Mouse (Mus musculus) adipocyte (in vitro differentiated cells): ENCODE measurements around the gene Bhlhe41.

ENCODE experiments used
- DNase-seq: peaks from one replicate; pipeline ENCODE4 v3.0.0-alpha.2; 2016; ENCODE audit warnings: low spot score

Bhlhe41 gene

DNA sequence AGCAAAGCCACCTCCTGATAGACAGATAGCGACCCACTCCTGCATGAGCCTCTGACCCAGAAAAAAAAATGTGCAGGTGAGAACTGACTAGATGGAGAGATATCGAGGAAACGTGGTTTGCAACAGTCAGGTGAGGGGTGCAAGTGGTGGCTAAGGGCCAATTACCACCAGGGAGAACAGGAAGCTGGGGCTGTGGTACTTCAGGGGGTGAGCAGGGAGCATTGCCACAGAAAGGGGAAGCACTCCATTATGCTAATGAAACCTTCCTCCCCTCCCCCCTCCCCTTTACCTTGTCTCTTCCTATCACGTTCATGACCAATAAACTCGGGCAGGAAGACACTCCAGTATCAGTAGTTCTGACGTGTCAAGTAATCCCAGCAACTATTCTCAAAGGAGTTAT is 30.0 kb downstream of the Bhlhe41 start:
- DNase-seq, result no peak

DNA sequence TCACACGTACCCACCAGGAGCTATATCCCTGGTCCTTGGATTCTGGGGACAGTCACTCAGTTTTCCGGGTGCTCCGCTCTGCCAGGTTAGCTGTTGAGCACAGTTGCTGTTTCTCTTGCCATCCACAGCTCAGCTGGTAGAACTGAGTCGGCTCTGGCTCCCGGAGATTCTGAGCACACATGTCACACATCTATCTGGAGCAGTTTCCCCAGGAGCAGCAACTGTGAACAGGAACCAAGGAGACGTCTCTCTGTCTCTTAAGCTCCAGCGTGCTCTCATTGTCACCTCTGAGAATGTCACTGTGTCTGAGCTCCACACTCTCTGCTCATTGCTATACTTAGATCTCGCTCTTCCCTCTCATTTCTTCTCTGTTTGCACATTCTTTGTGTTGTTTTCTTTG is 32.4 kb downstream of the Bhlhe41 start:
- no peak for DNase-seq

DNA sequence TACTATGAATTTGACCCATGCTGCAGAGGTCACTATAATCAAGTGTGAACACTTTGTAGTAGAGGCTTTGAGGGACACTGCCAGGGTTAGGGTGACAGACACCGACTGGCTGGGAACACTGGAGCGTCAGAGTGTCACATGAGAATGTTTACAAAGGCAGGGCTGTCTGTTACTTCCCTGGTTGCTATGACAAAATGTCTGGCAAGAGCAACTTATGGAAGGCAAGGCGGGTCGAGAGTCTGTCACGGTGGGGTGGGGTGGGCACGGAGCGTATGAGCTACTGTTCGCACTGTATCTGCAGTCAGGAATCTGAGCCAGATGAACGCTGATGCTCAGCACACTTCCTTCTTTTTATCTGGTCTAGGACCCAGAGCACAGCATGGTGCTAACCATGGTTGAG is 34.7 kb downstream of the Bhlhe41 start:
- DNase-seq, result no peak

DNA sequence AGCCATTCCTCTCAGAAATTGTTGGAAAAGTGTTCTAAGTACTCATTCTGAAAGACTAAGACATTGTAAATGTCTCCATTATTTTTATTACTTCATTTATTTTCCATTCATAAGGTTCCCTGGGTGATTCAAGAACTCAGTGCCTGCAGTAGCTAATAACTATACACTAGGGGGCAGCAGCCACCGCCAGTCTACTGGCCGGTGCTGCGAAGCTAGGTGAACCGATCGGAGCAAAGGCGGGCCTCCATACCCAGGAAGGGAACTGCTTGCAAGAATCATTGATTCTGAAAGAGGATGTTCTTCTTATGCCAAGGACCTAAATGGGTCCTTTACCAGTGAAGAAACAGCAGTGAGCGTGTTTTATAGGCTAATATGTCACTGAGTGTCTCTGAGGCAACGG is 35.2 kb downstream of the Bhlhe41 start:
- peak; percentile 79 for DNase-seq

DNA sequence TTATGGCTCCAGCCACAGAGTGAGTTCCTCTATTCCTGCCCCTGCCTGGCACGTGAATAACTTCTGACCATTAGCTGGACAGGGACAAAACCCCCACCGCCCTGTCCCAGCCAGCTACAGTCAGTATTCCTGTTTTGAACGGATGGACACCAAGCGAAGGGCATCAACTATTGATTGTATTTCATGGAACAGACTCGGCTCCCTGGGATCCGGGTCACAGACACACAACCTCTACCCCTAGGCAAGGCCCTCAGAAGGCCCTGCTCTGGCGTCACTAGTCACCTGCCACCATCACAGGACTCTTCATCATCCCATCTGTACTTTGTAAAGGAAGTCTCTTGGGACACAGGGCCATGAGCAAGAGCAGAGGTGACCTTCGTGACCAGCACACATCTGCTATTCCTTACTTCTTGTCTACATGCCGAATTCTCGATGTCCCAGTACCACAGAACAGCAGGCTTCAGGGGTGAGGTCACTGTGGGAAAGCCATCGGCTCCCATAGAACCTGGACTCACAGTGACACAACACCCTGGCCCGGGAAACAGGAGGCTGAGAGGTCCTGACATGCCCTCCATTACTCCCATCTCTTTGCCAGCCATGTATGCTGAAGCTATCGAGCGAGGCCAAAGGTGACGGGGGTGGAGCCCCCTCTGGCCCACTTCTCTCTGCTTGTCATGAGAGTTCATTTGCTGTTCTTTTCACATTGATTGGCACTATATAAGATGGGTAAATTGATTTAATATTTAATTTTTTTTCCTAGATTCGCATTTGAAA is 36.1 kb downstream of the Bhlhe41 start:
- no peak for DNase-seq

DNA sequence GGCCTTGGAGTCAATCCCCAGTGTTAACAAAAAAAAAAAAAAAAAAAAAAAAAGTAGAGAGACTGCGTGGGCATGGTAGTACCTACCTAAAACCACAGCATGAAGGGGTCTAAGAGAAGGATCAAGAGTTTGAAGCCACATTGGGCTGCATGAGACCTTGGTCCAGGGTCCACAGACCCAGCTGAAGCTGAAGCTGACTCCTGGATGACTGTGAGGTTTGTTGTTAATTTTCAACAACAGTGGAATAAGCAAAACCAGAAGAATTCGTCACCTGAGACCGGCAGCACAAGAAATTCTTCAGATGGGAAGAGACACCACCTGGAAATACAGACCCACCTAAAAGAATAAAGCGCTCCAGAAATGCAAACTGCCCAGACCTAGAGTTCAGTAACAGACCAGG is 39.1 kb downstream of the Bhlhe41 start:
- no peak for DNase-seq

DNA sequence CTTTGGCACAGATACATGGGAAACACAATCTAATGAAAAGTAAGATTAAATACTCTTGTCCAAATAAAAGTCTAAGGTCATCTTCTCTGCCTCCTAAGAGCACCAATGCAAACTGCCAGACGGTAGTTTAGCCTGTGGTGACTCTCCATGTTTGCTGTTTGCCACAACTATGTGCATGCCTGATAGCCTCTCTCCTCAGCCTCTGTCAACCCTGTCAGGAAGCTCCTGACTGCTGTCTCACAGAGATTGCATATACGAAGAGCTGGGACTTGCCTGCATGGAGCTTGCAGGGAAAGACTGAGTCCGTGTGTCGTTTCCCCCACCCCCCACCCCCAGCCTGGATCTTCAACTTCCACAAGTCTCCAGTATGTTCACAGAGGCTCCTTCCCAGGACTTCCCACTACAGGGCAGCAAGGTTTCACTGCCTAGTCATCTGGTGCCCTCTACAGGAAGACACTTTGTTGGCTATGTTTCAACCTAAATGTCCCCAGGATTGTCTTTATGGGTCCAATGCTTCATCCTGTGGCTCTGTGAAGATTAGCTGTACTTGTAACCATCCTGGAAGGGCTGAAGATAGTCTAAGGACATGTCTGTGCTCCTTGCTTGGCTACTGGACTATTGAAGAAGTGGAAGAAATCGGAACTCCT is 41.6 kb downstream of the Bhlhe41 start:
- DNase-seq, result peak; percentile 76

DNA sequence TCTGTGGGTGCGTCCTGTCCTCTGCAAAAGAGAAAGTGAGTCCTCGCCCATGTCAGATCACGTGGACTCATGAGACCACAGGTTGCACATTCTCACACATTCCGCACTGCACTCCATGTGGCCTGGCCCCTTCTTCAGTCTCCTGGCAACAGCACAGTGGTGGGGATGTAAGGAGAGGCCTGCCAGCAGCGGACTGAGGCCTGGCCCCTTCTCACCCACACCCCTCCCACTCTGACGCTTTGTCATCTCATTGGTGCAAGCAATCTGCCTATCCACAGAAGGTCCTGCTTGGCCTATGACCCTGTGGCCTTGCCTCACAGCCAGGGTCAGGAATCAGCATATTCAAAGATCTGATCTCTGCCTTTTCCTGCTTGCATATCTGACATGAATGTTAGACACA is 42.3 kb downstream of the Bhlhe41 start:
- no peak for DNase-seq

DNA sequence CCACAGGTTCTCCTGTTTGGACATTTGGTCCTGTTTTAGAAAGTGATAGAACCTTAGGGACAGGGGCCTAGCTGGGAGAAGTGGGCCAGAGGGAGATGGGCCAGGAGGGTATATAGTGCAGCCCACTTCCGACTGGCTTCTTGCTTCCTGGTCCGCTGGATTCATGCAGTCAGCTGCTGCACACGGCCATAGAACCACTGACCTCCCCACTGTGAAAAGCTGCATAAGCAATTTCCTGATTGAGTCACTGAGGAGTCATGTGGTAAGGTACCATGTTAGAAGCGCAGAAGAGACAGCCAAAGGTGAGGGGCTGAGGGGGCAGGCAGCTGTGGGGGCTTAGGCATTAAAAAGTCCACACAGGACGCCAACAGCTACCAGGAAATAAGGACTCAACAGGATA is 43.1 kb downstream of the Bhlhe41 start:
- DNase-seq, result no peak

DNA sequence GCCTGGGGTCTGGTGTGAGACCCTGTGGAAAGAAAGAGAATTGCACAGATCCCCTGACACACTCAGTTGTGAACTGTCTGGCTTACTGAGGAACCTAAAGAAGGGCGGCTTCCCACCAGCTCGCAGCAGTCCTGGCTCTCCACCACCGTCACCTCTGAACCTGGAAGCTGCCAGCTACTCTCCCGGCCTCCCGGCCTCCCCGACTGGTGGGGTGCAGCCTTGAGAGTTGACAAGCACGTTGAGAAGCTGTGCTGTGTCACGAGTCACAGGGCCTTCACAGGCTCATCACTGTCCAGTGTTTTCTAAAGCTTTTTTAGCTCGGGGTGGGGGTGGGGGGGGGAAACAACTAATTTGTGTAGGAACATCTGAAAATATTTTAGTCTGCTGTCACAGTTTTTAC is 46.2 kb downstream of the Bhlhe41 start:
- DNase-seq, result no peak

DNA sequence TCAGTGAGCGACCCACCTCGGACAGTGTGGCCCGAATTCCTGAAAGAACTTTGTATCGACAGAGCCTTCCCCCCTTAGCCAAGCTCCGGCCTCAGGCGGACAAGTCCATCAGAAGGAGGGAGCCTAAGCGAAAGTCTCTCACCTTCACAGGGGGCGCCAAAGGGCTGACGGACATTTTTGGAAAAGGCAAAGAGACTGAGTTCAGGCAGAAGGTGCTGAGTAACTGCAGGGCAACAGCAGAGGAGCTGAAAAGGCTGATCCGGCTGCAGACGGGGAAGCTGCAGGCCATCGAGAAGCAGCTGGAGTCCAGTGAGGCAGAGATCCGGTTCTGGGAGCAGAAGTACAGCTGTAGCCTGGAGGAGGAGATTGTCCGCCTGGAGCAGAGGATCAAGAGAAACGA is 50.2 kb downstream of the Bhlhe41 start:
- no peak for DNase-seq

DNA sequence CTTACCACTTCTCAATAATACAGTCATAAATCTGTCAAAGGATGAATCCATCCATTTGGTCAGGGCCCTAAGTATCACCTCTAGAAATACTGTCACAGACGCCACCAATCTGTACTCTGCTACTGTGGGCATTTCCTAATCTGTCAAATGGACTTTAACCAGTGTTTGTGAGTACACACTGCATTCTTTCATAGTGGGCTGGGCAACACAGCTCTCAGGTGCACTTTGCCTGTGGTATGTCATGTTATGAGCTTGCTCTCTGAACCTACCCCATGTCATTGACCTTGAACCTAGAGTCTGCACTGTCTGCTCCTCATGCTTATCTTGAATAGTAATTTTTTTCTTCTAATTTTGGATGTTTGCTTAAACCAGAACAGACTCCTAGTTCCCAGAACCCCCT is 54.2 kb downstream of the Bhlhe41 start:
- DNase-seq, result no peak

DNA sequence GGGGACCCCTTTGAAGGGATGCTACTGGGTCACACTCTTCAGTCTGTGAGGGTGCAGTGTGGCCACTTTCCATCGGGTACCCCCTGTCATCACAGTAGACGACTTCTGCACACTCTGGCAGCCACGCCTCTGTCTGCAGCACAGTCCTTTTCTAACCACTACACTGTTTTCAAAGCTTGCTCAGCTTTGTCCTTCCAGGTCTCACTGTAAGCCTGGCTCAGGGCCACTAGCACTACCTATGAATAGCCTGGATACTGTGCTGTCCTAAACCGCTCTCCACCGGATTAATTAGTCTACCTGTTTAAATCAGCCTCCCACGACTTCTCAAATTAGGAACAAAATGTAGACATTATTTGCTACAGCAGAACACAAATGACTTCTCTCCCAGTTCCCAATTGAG is 55.3 kb downstream of the Bhlhe41 start:
- DNase-seq, result no peak

DNA sequence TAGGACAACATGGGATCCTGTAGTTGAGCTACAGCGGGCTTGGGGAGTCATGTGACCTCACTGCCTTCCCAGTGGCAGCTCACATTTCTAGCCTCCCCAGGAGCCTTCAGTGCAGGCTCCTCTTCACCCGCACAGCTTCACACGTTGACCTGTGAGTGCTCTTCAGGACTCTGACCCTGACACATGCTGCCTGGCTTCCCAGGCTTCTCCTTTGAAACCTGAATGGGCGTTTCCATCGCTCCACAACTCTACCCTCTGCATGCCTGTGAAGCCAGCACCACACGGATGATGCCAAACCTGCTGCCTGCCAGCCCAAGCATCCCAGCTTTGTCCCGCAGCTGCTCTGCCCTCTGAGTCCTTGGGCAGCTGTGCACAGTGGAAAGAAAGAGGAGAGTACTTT is 55.8 kb downstream of the Bhlhe41 start:
- DNase-seq, result no peak
